Mouse (Mus musculus): Measurements from ENCODE around the gene Cdk19. TPM values are rescaled to one million over a fixed set of nuclear protein-coding genes. Genes with fewer than 3 reads are reported as not detected.

The Cdk19 gene
- polyA plus RNA-seq, 1 experiment from 2014 or later, result 11.1 TPM

- no peak for ATAC-seq (ENCODE audit: insufficient number of reproducible peaks, insufficient read depth, low FRiP score, low read depth)
- H3K9me3 ChIP-seq (ENCODE audit: control insufficient read depth, low read depth, low read length), result no peaks in the 10 kb centered on the region
- H3K4me2 ChIP-seq (replicated peaks; ENCODE audit: low read depth, low read length), result no peak overlapping the region
- no peak overlapping the region for H3K4me3 ChIP-seq (ENCODE audit: low read depth, low read length)
- H3K36me3 ChIP-seq (ENCODE audit: control insufficient read depth, insufficient read depth, low read length), result no peaks in the 10 kb centered on the region
- H3K27me3 ChIP-seq (ENCODE audit: control insufficient read depth, insufficient read depth, low read length), result no peaks in the 10 kb centered on the region
- H3K9ac ChIP-seq (replicated peaks; ENCODE audit: low read depth, low read length), result no peak overlapping the region
- H3K27ac ChIP-seq (ENCODE audit: low read length), result no peak overlapping the region
- WGBS, result 55% methylated on average over 3 of the region's 3 CpGs
- no peaks in the 10 kb centered on the region for H3K4me1 ChIP-seq (ENCODE audit: control insufficient read depth, insufficient read depth, low read length)
These were observed 106.8 kb downstream of the Cdk19 start for GRCm38 (mm10) chr10:40446088-40446604.

GRCm38 (mm10) chr10:40446630-40447029 is 107.3 kb downstream of the Cdk19 start:
- H3K4me1 ChIP-seq (ENCODE audit: control insufficient read depth, insufficient read depth, low read length), result no peaks in the 10 kb centered on the region
- H3K36me3 ChIP-seq (ENCODE audit: control insufficient read depth, insufficient read depth, low read length), result no peaks in the 10 kb centered on the region
- no peak for ATAC-seq (ENCODE audit: insufficient number of reproducible peaks, insufficient read depth, low FRiP score, low read depth)
- no peaks in the 10 kb centered on the region for H3K27me3 ChIP-seq (ENCODE audit: control insufficient read depth, insufficient read depth, low read length)
- no peak overlapping the region for H3K4me3 ChIP-seq (ENCODE audit: low read depth, low read length)
- H3K4me2 ChIP-seq (replicated peaks; ENCODE audit: low read depth, low read length), result no peak overlapping the region
- H3K27ac ChIP-seq (ENCODE audit: low read length), result no peak overlapping the region
- WGBS, result 70% methylated on average over 3 of the region's 3 CpGs
- H3K9me3 ChIP-seq (ENCODE audit: control insufficient read depth, low read depth, low read length), result no peaks in the 10 kb centered on the region
- no peak overlapping the region for H3K9ac ChIP-seq (replicated peaks; ENCODE audit: low read depth, low read length)

GRCm38 (mm10) chr10:40447295-40447694 is 107.9 kb downstream of the Cdk19 start:
- H3K9ac ChIP-seq (replicated peaks; ENCODE audit: low read depth, low read length), result no peak overlapping the region
- no peaks in the 10 kb centered on the region for H3K27me3 ChIP-seq (ENCODE audit: control insufficient read depth, insufficient read depth, low read length)
- 48% methylated on average over 3 of the region's 3 CpGs for WGBS
- no peak overlapping the region for H3K4me3 ChIP-seq (ENCODE audit: low read depth, low read length)
- no peaks in the 10 kb centered on the region for H3K9me3 ChIP-seq (ENCODE audit: control insufficient read depth, low read depth, low read length)
- H3K27ac ChIP-seq (ENCODE audit: low read length), result no peak overlapping the region
- no peaks in the 10 kb centered on the region for H3K36me3 ChIP-seq (ENCODE audit: control insufficient read depth, insufficient read depth, low read length)
- peaks cover 5% of the 10 kb centered on the region; the same call in 1 of the 2 replicates for H3K4me1 ChIP-seq (ENCODE audit: control insufficient read depth, insufficient read depth, low read length)
- no peak for ATAC-seq (ENCODE audit: insufficient number of reproducible peaks, insufficient read depth, low FRiP score, low read depth)
- H3K4me2 ChIP-seq (replicated peaks; ENCODE audit: low read depth, low read length), result no peak overlapping the region

GRCm38 (mm10) chr10:40447921-40448320 is 108.6 kb downstream of the Cdk19 start:
- H3K4me3 ChIP-seq (ENCODE audit: low read depth, low read length), result no peak overlapping the region
- 48% methylated on average over 5 of the region's 5 CpGs for WGBS
- no peak overlapping the region for H3K4me2 ChIP-seq (replicated peaks; ENCODE audit: low read depth, low read length)
- no peak overlapping the region; the same call in 1 of the 2 replicates for H3K27ac ChIP-seq (ENCODE audit: low read length)
- H3K9ac ChIP-seq (replicated peaks; ENCODE audit: low read depth, low read length), result no peak overlapping the region
- H3K9me3 ChIP-seq (ENCODE audit: control insufficient read depth, low read depth, low read length), result no peaks in the 10 kb centered on the region
- H3K4me1 ChIP-seq (ENCODE audit: control insufficient read depth, insufficient read depth, low read length), result peaks cover 5% of the 10 kb centered on the region; the same call in 1 of the 2 replicates
- H3K27me3 ChIP-seq (ENCODE audit: control insufficient read depth, insufficient read depth, low read length), result no peaks in the 10 kb centered on the region
- ATAC-seq (ENCODE audit: insufficient number of reproducible peaks, insufficient read depth, low FRiP score, low read depth), result no peak
- no peaks in the 10 kb centered on the region for H3K36me3 ChIP-seq (ENCODE audit: control insufficient read depth, insufficient read depth, low read length)

GRCm38 (mm10) chr10:40448444-40448843 is 109.1 kb downstream of the Cdk19 start:
- Histone ChIP-seq H3K4me3 (ENCODE audit: low read depth, low read length) (no peak overlapping the region), H3K27ac (ENCODE audit: low read length) (no peak overlapping the region; the same call in 1 of the 2 replicates), H3K4me1 (ENCODE audit: control insufficient read depth, insufficient read depth, low read length) (peaks cover 5% of the 10 kb centered on the region; the same call in 1 of the 2 replicates), H3K4me2 (replicated peaks; ENCODE audit: low read depth, low read length) (no peak overlapping the region), H3K36me3 (ENCODE audit: control insufficient read depth, insufficient read depth, low read length) (no peaks in the 10 kb centered on the region), H3K9me3 (ENCODE audit: control insufficient read depth, low read depth, low read length) (no peaks in the 10 kb centered on the region), H3K9ac (replicated peaks; ENCODE audit: low read depth, low read length) (no peak overlapping the region), H3K27me3 (ENCODE audit: control insufficient read depth, insufficient read depth, low read length) (no peaks in the 10 kb centered on the region)
- 52% methylated on average over 3 of the region's 3 CpGs for WGBS
- ATAC-seq (ENCODE audit: insufficient number of reproducible peaks, insufficient read depth, low FRiP score, low read depth), result no peak

GRCm38 (mm10) chr10:40449571-40449970 is 110.2 kb downstream of the Cdk19 start:
- H3K27me3 ChIP-seq (ENCODE audit: control insufficient read depth, insufficient read depth, low read length), result no peaks in the 10 kb centered on the region
- no peak overlapping the region for H3K4me2 ChIP-seq (replicated peaks; ENCODE audit: low read depth, low read length)
- H3K4me1 ChIP-seq (ENCODE audit: control insufficient read depth, insufficient read depth, low read length), result peaks cover 5% of the 10 kb centered on the region; the same call in 1 of the 2 replicates
- WGBS, result 90% methylated on average over 6 of the region's 6 CpGs
- H3K4me3 ChIP-seq (ENCODE audit: low read depth, low read length), result no peak overlapping the region
- no peak for ATAC-seq (ENCODE audit: insufficient number of reproducible peaks, insufficient read depth, low FRiP score, low read depth)
- H3K27ac ChIP-seq (ENCODE audit: low read length), result no peak overlapping the region
- H3K9ac ChIP-seq (replicated peaks; ENCODE audit: low read depth, low read length), result no peak overlapping the region
- H3K36me3 ChIP-seq (ENCODE audit: control insufficient read depth, insufficient read depth, low read length), result no peaks in the 10 kb centered on the region
- no peaks in the 10 kb centered on the region for H3K9me3 ChIP-seq (ENCODE audit: control insufficient read depth, low read depth, low read length)

- Histone ChIP-seq H3K27ac (ENCODE audit: low read length) (no peak overlapping the region), H3K4me3 (ENCODE audit: low read depth, low read length) (no peak overlapping the region), H3K27me3 (ENCODE audit: control insufficient read depth, insufficient read depth, low read length) (no peaks in the 10 kb centered on the region), H3K4me1 (ENCODE audit: control insufficient read depth, insufficient read depth, low read length) (peaks cover 5% of the 10 kb centered on the region; the same call in 1 of the 2 replicates), H3K9ac (replicated peaks; ENCODE audit: low read depth, low read length) (no peak overlapping the region), H3K4me2 (replicated peaks; ENCODE audit: low read depth, low read length) (no peak overlapping the region), H3K36me3 (ENCODE audit: control insufficient read depth, insufficient read depth, low read length) (no peaks in the 10 kb centered on the region), H3K9me3 (ENCODE audit: control insufficient read depth, low read depth, low read length) (no peaks in the 10 kb centered on the region)
- no peak for ATAC-seq (ENCODE audit: insufficient number of reproducible peaks, insufficient read depth, low FRiP score, low read depth)
- WGBS, result 98% methylated on average over 4 of the region's 4 CpGs
These were observed 110.8 kb downstream of the Cdk19 start for GRCm38 (mm10) chr10:40450171-40450570.

GRCm38 (mm10) chr10:40457116-40457515 is 117.8 kb downstream of the Cdk19 start:
- no peak overlapping the region for H3K9ac ChIP-seq (replicated peaks; ENCODE audit: low read depth, low read length)
- H3K27ac ChIP-seq (ENCODE audit: low read length), result no peak overlapping the region
- no peaks in the 10 kb centered on the region for H3K36me3 ChIP-seq (ENCODE audit: control insufficient read depth, insufficient read depth, low read length)
- WGBS, result 71% methylated on average over 1 of the region's 1 CpGs
- H3K9me3 ChIP-seq (ENCODE audit: control insufficient read depth, low read depth, low read length), result no peaks in the 10 kb centered on the region
- H3K4me3 ChIP-seq (ENCODE audit: low read depth, low read length), result no peak overlapping the region
- H3K4me1 ChIP-seq (ENCODE audit: control insufficient read depth, insufficient read depth, low read length), result peaks cover 2% of the 10 kb centered on the region; the same call in 1 of the 2 replicates
- H3K4me2 ChIP-seq (replicated peaks; ENCODE audit: low read depth, low read length), result no peak overlapping the region
- ATAC-seq (ENCODE audit: insufficient number of reproducible peaks, insufficient read depth, low FRiP score, low read depth), result no peak
- no peaks in the 10 kb centered on the region for H3K27me3 ChIP-seq (ENCODE audit: control insufficient read depth, insufficient read depth, low read length)

- 93% methylated on average over 17 of the region's 17 CpGs for WGBS
- Histone ChIP-seq H3K36me3 (ENCODE audit: control insufficient read depth, insufficient read depth, low read length) (no peaks in the 10 kb centered on the region), H3K4me3 (ENCODE audit: low read depth, low read length) (no peak overlapping the region), H3K4me1 (ENCODE audit: control insufficient read depth, insufficient read depth, low read length) (no peaks in the 10 kb centered on the region), H3K4me2 (replicated peaks; ENCODE audit: low read depth, low read length) (no peak overlapping the region), H3K27me3 (ENCODE audit: control insufficient read depth, insufficient read depth, low read length) (no peaks in the 10 kb centered on the region), H3K27ac (ENCODE audit: low read length) (no peak overlapping the region), H3K9me3 (ENCODE audit: control insufficient read depth, low read depth, low read length) (no peaks in the 10 kb centered on the region), H3K9ac (replicated peaks; ENCODE audit: low read depth, low read length) (no peak overlapping the region)
- no peak for ATAC-seq (ENCODE audit: insufficient number of reproducible peaks, insufficient read depth, low FRiP score, low read depth)
These were observed 119.8 kb downstream of the Cdk19 start for GRCm38 (mm10) chr10:40459141-40459540.

Data from stomach, embryonic 14.5 days (tissue).